Mouse (Mus musculus) retina, postnatal 1 day (tissue): ENCODE results near the gene Emsy.

Source experiments
- DNase-seq: peaks from one replicate; pipeline ENCODE4 v3.0.0-alpha.2; 2012

Gene Emsy

GRCm38 (mm10) chr7:98574271-98574670 lies 82.3 kb downstream of the Emsy start:
- no peak for DNase-seq

GRCm38 (mm10) chr7:98573231-98573781 lies 83.3 kb downstream of the Emsy start:
- peak; percentile 50 for DNase-seq

- no peak for DNase-seq
These were observed 84.2 kb downstream of the Emsy start for GRCm38 (mm10) chr7:98572223-98572868.

GRCm38 (mm10) chr7:98570824-98571505 lies 85.6 kb downstream of the Emsy start:
- no peak for DNase-seq

GRCm38 (mm10) chr7:98567056-98567455 lies 89.5 kb downstream of the Emsy start:
- DNase-seq: no peak

- DNase-seq: no peak
These were observed 91.8 kb downstream of the Emsy start for GRCm38 (mm10) chr7:98564607-98565364.

GRCm38 (mm10) chr7:98563991-98564390 lies 92.6 kb downstream of the Emsy start:
- DNase-seq: no peak

- no peak for DNase-seq
These were observed 93.6 kb downstream of the Emsy start for GRCm38 (mm10) chr7:98562966-98563365.

GRCm38 (mm10) chr7:98562186-98562585 lies 94.4 kb downstream of the Emsy start:
- DNase-seq: no peak

GRCm38 (mm10) chr7:98561556-98562164 lies 94.9 kb downstream of the Emsy start:
- no peak for DNase-seq

GRCm38 (mm10) chr7:98558128-98558921 lies 98.3 kb downstream of the Emsy start:
- no peak for DNase-seq

- no peak for DNase-seq
These were observed 99.7 kb downstream of the Emsy start for GRCm38 (mm10) chr7:98556767-98557394.

- DNase-seq: no peak
These were observed 105.5 kb downstream of the Emsy start for GRCm38 (mm10) chr7:98551041-98551440.

GRCm38 (mm10) chr7:98550596-98550995 lies 106.0 kb downstream of the Emsy start:
- DNase-seq: no peak

- no peak for DNase-seq
These were observed 107.7 kb downstream of the Emsy start for GRCm38 (mm10) chr7:98548839-98549238.

GRCm38 (mm10) chr7:98544556-98544955 lies 112.0 kb downstream of the Emsy start:
- peak; percentile 24 for DNase-seq

- DNase-seq: no peak
These were observed 112.7 kb downstream of the Emsy start for GRCm38 (mm10) chr7:98543853-98544370.

GRCm38 (mm10) chr7:98542731-98543142 lies 113.8 kb downstream of the Emsy start:
- DNase-seq: no peak

GRCm38 (mm10) chr7:98542267-98542666 lies 114.3 kb downstream of the Emsy start:
- DNase-seq: no peak

GRCm38 (mm10) chr7:98541564-98541963 lies 115.0 kb downstream of the Emsy start:
- DNase-seq: no peak

GRCm38 (mm10) chr7:98540879-98541278 lies 115.7 kb downstream of the Emsy start:
- DNase-seq: no peak
